Mouse (Mus musculus): Measurements from ENCODE around the gene Olfr105-ps. TPM values are rescaled to one million over a fixed set of nuclear protein-coding genes. Genes with fewer than 3 reads are reported as not detected.

Olfr105-ps gene
- not detected for polyA plus RNA-seq (2014; fragmentation: Illumina TruSeq; extraction: RNeasy Lipid Tissue Mini Kit (QIAGEN cat#74804); ENCODE audit: low replicate concordance)

GRCm38 (mm10) chr17:37378733-37379132 is at the start of gene Olfr105-ps:
Olfr105-ps (plus strand) TSS chr17:37379033.

GRCm38 (mm10) chr17:37339598-37339997 is 39.2 kb upstream of the Olfr105-ps start, which contains the start of gene Olfr103:
Olfr103 (minus strand) TSS chr17:37339698.

DNA sequence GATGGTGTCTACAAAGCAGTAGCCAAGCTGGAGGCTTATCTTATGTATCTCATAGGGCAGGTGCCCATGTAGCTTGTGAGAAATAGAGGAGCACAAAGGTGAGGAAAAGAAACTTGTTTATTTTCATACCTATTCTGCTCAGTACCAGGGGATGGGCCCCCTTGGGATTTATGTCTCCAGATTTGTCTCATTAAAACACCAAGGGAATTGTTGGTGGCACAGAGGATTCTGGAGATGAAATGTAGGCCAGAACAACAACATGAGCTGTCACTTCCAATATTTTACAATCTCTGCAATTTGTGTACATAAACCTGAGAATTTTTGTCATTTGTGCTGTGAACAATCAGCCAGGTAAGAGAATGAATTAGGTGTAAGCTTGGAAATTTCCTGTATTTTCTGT is 19.6 kb upstream of the Olfr105-ps start, which contains the start of gene Olfr104-ps:
Gene Olfr104-ps (plus strand): TSS at position 301 of the 400 bp plus-strand sequence.

DNA sequence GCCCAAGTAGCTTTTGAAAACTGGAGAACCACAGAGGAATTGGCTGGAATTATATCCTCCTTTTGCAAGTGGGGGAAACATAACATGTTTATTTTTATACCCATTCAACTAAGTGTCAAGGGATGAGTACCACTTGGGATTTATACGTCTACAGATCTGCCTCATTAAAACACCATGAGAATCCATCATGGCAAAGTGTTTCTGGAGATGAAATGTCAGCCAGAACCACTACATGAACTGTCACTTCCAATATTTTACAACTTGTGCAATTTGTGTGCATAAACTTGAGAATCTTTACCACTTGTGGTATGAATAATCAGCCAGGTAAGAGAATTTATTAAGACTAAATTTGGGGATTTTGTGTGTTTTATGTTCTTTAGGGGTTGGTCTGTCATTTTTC is 11.3 kb downstream of the Olfr105-ps start, which contains the start of gene Olfr106-ps:
Gene Olfr106-ps (plus strand): TSS at position 301 of the 400 bp plus-strand sequence.

GRCm38 (mm10) chr17:37398926-37399325 is 20.1 kb downstream of the Olfr105-ps start, which contains the start of gene Olfr107:
Olfr107 (plus strand) TSS chr17:37399226.

Other genes with a start within 250 kb of the Olfr105-ps start
- not detected for gene Olfr93, start 217.5 kb upstream of the Olfr105-ps start, polyA plus RNA-seq (2014; fragmentation: Illumina TruSeq; extraction: RNeasy Lipid Tissue Mini Kit (QIAGEN cat#74804); ENCODE audit: low replicate concordance)
- gene Ubd, start 185.1 kb upstream of the Olfr105-ps start, polyA plus RNA-seq (2014; fragmentation: Illumina TruSeq; extraction: RNeasy Lipid Tissue Mini Kit (QIAGEN cat#74804); ENCODE audit: low replicate concordance) = 7.5 TPM
- not detected for gene Olfr94, start 178.0 kb upstream of the Olfr105-ps start, polyA plus RNA-seq (2014; fragmentation: Illumina TruSeq; extraction: RNeasy Lipid Tissue Mini Kit (QIAGEN cat#74804); ENCODE audit: low replicate concordance)
- not detected for gene Olfr95, start 165.9 kb upstream of the Olfr105-ps start, polyA plus RNA-seq (2014; fragmentation: Illumina TruSeq; extraction: RNeasy Lipid Tissue Mini Kit (QIAGEN cat#74804); ENCODE audit: low replicate concordance)
- gene Olfr96, start 158.9 kb upstream of the Olfr105-ps start, polyA plus RNA-seq (2014; fragmentation: Illumina TruSeq; extraction: RNeasy Lipid Tissue Mini Kit (QIAGEN cat#74804); ENCODE audit: low replicate concordance) = not detected
- gene Olfr97, start 141.7 kb upstream of the Olfr105-ps start, polyA plus RNA-seq (2014; fragmentation: Illumina TruSeq; extraction: RNeasy Lipid Tissue Mini Kit (QIAGEN cat#74804); ENCODE audit: low replicate concordance) = not detected
- not detected for gene Olfr98, start 115.3 kb upstream of the Olfr105-ps start, polyA plus RNA-seq (2014; fragmentation: Illumina TruSeq; extraction: RNeasy Lipid Tissue Mini Kit (QIAGEN cat#74804); ENCODE audit: low replicate concordance)
- 1.0 TPM for gene H2-M3, start 108.8 kb upstream of the Olfr105-ps start, polyA plus RNA-seq (2014; fragmentation: Illumina TruSeq; extraction: RNeasy Lipid Tissue Mini Kit (QIAGEN cat#74804); ENCODE audit: low replicate concordance)
- not detected for gene Olfr99, start 95.6 kb upstream of the Olfr105-ps start, polyA plus RNA-seq (2014; fragmentation: Illumina TruSeq; extraction: RNeasy Lipid Tissue Mini Kit (QIAGEN cat#74804); ENCODE audit: low replicate concordance)
- gene Olfr101, start 74.7 kb upstream of the Olfr105-ps start, polyA plus RNA-seq (2014; fragmentation: Illumina TruSeq; extraction: RNeasy Lipid Tissue Mini Kit (QIAGEN cat#74804); ENCODE audit: low replicate concordance) = not detected
- not detected for gene Olfr102, start 62.0 kb upstream of the Olfr105-ps start, polyA plus RNA-seq (2014; fragmentation: Illumina TruSeq; extraction: RNeasy Lipid Tissue Mini Kit (QIAGEN cat#74804); ENCODE audit: low replicate concordance)
- gene Olfr103, start 39.3 kb upstream of the Olfr105-ps start, polyA plus RNA-seq (2014; fragmentation: Illumina TruSeq; extraction: RNeasy Lipid Tissue Mini Kit (QIAGEN cat#74804); ENCODE audit: low replicate concordance) = not detected
- not detected for gene Olfr104-ps, start 19.5 kb upstream of the Olfr105-ps start, polyA plus RNA-seq (2014; fragmentation: Illumina TruSeq; extraction: RNeasy Lipid Tissue Mini Kit (QIAGEN cat#74804); ENCODE audit: low replicate concordance)
- gene Olfr106-ps, start 11.4 kb downstream of the Olfr105-ps start, polyA plus RNA-seq (2014; fragmentation: Illumina TruSeq; extraction: RNeasy Lipid Tissue Mini Kit (QIAGEN cat#74804); ENCODE audit: low replicate concordance) = not detected
- not detected for gene Olfr107, start 20.2 kb downstream of the Olfr105-ps start, polyA plus RNA-seq (2014; fragmentation: Illumina TruSeq; extraction: RNeasy Lipid Tissue Mini Kit (QIAGEN cat#74804); ENCODE audit: low replicate concordance)
- not detected for gene Olfr108, start 66.4 kb downstream of the Olfr105-ps start, polyA plus RNA-seq (2014; fragmentation: Illumina TruSeq; extraction: RNeasy Lipid Tissue Mini Kit (QIAGEN cat#74804); ENCODE audit: low replicate concordance)
- gene Olfr109, start 79.9 kb downstream of the Olfr105-ps start, polyA plus RNA-seq (2014; fragmentation: Illumina TruSeq; extraction: RNeasy Lipid Tissue Mini Kit (QIAGEN cat#74804); ENCODE audit: low replicate concordance) = not detected
- gene H2-M2, start 104.5 kb downstream of the Olfr105-ps start, polyA plus RNA-seq (2014; fragmentation: Illumina TruSeq; extraction: RNeasy Lipid Tissue Mini Kit (QIAGEN cat#74804); ENCODE audit: low replicate concordance) = 4.4 TPM
- not detected for gene Olfr110, start 113.4 kb downstream of the Olfr105-ps start, polyA plus RNA-seq (2014; fragmentation: Illumina TruSeq; extraction: RNeasy Lipid Tissue Mini Kit (QIAGEN cat#74804); ENCODE audit: low replicate concordance)
- 0.45 TPM for gene Olfr111, start 129.0 kb downstream of the Olfr105-ps start, polyA plus RNA-seq (2014; fragmentation: Illumina TruSeq; extraction: RNeasy Lipid Tissue Mini Kit (QIAGEN cat#74804); ENCODE audit: low replicate concordance)
- not detected for gene Olfr112, start 190.4 kb downstream of the Olfr105-ps start, polyA plus RNA-seq (2014; fragmentation: Illumina TruSeq; extraction: RNeasy Lipid Tissue Mini Kit (QIAGEN cat#74804); ENCODE audit: low replicate concordance)
- gene Olfr113, start 198.6 kb downstream of the Olfr105-ps start, polyA plus RNA-seq (2014; fragmentation: Illumina TruSeq; extraction: RNeasy Lipid Tissue Mini Kit (QIAGEN cat#74804); ENCODE audit: low replicate concordance) = not detected
- not detected for gene Olfr114, start 213.7 kb downstream of the Olfr105-ps start, polyA plus RNA-seq (2014; fragmentation: Illumina TruSeq; extraction: RNeasy Lipid Tissue Mini Kit (QIAGEN cat#74804); ENCODE audit: low replicate concordance)
- gene Olfr115, start 248.1 kb downstream of the Olfr105-ps start, polyA plus RNA-seq (2014; fragmentation: Illumina TruSeq; extraction: RNeasy Lipid Tissue Mini Kit (QIAGEN cat#74804); ENCODE audit: low replicate concordance) = not detected
- not detected for gene Olfr116, start 248.2 kb downstream of the Olfr105-ps start, polyA plus RNA-seq (2014; fragmentation: Illumina TruSeq; extraction: RNeasy Lipid Tissue Mini Kit (QIAGEN cat#74804); ENCODE audit: low replicate concordance)